Mouse (Mus musculus) neural tube, embryonic 12.5 days (tissue): ENCODE data around the gene Vmn1r52. TPM values are rescaled to one million over a fixed set of nuclear protein-coding genes. Genes with fewer than 3 reads are reported as not detected.
"Not testable (repeated sequence)": the region's sequence is repeated elsewhere in the genome, so short reads cannot be mapped to it uniquely, and the experiment has no call there.

Source experiments
- ATAC-seq: fragments of 200-750 bp; cut with Nextera tagmentation; 2 replicates; pipeline ENCODE4 v1.8.0; 2017; ENCODE audit warnings: low read depth, mild to moderate bottlenecking, moderate TSS enrichment, moderate library complexity; ENCODE audit not compliant: low FRiP score
- H3K27ac ChIP-seq: fragments of 300-500 bp; sonication (generic); 2 replicates; pipeline ENCODE4 v1.5.1; 2016
- H3K27me3 ChIP-seq: fragments of 300-500 bp; sonication (generic); replicated peaks from 2 replicates; pipeline ENCODE4 v1.6.1; 2016; ENCODE audit warnings: mild to moderate bottlenecking
- H3K36me3 ChIP-seq: fragments of 300-500 bp; sonication (generic); 2 replicates; pipeline ENCODE4 v1.6.1; 2016; ENCODE audit warnings: mild to moderate bottlenecking
- H3K4me1 ChIP-seq: fragments of 300-500 bp; sonication (generic); 2 replicates; pipeline ENCODE4 v1.6.1; 2016
- H3K4me2 ChIP-seq: fragments of 300-500 bp; sonication (generic); replicated peaks from 2 replicates; pipeline ENCODE4 v1.6.1; 2016; ENCODE audit warnings: mild to moderate bottlenecking
- H3K4me3 ChIP-seq: fragments of 300-500 bp; sonication (generic); 2 replicates; pipeline ENCODE4 v1.5.1; 2016
- H3K9ac ChIP-seq: fragments of 300-500 bp; sonication (generic); 2 replicates; pipeline ENCODE4 v1.6.1; 2016; ENCODE audit warnings: mild to moderate bottlenecking
- H3K9me3 ChIP-seq: fragments of 300-500 bp; sonication (generic); 2 replicates; pipeline ENCODE4 v1.6.1; 2016; ENCODE audit warnings: mild to moderate bottlenecking
- WGBS: fragments of 180-500 bp; shearing (Covaris S2); methylation state at CpG from one replicate; pipeline ENCODE4 v1.1.7; 2016; 5-methylcytosine and 5-hydroxymethylcytosine counted together
- polyA plus RNA-seq: library from polyadenylated mRNA; unstranded; fragments of >200 nt; fragmentation: Nextera tagmentation; extraction: Ambion mirVana; gene quantifications from 2 replicates; pipeline ENCODE4 v1.2.1, GENCODE M21; 2016

Vmn1r52 gene
- polyA plus RNA-seq: not detected in 2 replicates

DNA sequence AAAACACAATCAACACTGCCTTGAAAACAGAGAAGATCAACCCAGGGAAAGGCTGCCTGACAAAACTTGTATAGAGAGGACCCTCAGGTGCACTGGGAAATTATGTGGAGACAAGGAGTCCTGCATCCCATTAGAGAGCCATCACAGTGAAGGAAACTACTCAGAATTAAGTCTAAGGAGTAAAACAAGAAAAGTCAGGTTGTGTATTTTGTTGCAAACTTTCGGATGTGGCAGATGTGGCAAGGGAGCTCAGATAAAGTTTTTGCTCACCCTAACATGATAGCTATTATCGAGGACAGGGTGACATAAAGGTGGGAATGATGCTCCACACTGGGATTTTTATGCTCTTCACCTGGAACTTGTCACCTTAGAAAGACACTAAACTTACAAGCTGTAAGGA, at the start of gene Vmn1r52:
Gene Vmn1r52 (plus strand): TSS at position 301 of the 400 bp plus-strand sequence.
- 80% methylated on average over 2 of the region's 2 CpGs for WGBS
- no peak within 1 kb of the TSS for H3K4me2 ChIP-seq

DNA sequence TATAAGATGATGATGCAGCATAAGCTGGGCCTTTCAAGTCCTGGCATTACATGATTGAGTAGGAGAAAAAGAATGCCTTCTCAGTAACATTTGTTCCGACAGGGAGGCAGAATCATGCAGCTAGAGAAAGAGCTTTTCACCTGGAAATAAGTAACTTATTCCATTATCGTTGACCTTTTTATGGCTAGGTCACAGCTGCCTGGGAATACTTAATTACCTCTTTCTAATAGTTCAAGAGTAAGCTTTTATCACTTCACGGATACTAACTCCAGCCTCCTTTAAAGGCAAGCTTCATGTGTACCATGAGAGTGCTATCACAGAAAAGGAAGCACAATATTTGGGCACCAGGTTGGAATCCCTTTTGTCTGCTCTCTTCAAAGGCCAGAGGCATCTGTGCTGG, 14.5 kb upstream of the Vmn1r52 start:
- H3K27me3 ChIP-seq: no peaks in the 10 kb centered on the region
- no peak overlapping the region for H3K27ac ChIP-seq
- 66% methylated on average over 3 of the region's 3 CpGs for WGBS
- no peak for ATAC-seq
- no peaks in the 10 kb centered on the region for H3K36me3 ChIP-seq
- H3K9ac ChIP-seq: no peak overlapping the region
- no peaks in the 10 kb centered on the region for H3K4me1 ChIP-seq
- no peak overlapping the region for H3K4me3 ChIP-seq
- no peak overlapping the region for H3K4me2 ChIP-seq
- no peaks in the 10 kb centered on the region for H3K9me3 ChIP-seq

More for the DNA sequence above, at the start of gene Vmn1r52:
- H3K9ac ChIP-seq: no peak within 1 kb of the TSS
- no peak for ATAC-seq
- 0 out of 2 replicates have a peak, but pooled peaks cover 5% of the 10 kb centered on the region for H3K9me3 ChIP-seq
- H3K27me3 ChIP-seq: no peaks in the 10 kb centered on the region
- no peak within 1 kb of the TSS for H3K27ac ChIP-seq
- no peaks in the 10 kb centered on the region for H3K4me1 ChIP-seq
- no peak within 1 kb of the TSS for H3K4me3 ChIP-seq
- H3K36me3 ChIP-seq: no peaks in the 10 kb centered on the region

DNA sequence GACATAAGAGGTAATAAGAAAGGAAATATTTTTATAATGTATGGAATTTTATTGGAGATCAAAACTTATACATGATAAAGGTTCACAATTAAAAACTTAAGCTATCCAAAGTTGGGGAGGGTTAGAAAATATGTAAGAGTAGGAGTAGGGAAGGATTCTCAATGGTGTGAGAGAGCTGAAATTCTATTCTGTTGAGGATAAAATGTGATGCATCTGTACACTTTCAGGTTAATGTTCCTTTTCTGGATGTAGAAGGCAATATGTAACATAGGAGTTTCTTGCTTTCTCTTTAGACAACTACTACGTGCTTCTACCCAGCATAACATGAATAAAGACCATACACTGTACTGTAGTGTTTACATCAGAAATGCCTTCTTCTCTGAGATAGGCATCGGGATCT, 27.9 kb downstream of the Vmn1r52 start, which contains the start of gene V1ra8:
Gene V1ra8 (plus strand): TSS at position 301 of the 400 bp plus-strand sequence.
- not testable (repeated sequence) for ATAC-seq, H3K9ac ChIP-seq, H3K27ac ChIP-seq, H3K36me3 ChIP-seq, H3K9me3 ChIP-seq, H3K27me3 ChIP-seq, H3K4me1 ChIP-seq, H3K4me3 ChIP-seq, H3K4me2 ChIP-seq
- 90% methylated on average over 2 of the region's 2 CpGs for WGBS

DNA sequence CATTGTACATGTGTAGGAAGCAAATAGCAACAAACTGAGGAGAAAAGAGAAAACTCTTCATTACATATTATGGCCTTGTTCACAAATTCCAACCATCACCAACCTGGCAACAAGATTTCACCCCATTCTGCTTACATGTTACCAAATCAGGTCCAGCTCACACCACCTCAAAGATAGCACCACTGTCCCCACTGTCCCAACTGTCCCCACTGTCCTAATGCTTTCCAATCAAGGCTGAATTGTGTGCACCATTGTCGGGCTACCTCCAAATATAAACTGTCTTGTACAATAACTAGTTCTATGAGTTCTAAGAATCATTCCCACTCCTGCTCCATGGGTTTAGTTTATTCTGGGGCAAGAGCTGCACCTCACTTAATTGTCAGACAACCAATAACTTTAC, 49.7 kb downstream of the Vmn1r52 start, which contains the start of gene Vmn1r53:
Gene Vmn1r53 (minus strand): TSS at position 101 of the 400 bp plus-strand sequence.
- Histone ChIP-seq H3K4me2 (no peak within 1 kb of the TSS), H3K9ac (no peak within 1 kb of the TSS), H3K9me3 (peaks cover 17% of the 10 kb centered on the region), H3K27ac (no peak within 1 kb of the TSS), H3K36me3 (no peaks in the 10 kb centered on the region), H3K4me1 (no peaks in the 10 kb centered on the region), H3K27me3 (no peaks in the 10 kb centered on the region), H3K4me3 (no peak within 1 kb of the TSS)
- 85% methylated on average over 1 of the region's 1 CpGs for WGBS
- no peak for ATAC-seq

Other genes starting within 250 kb of the Vmn1r52 start
- not detected in 2 replicates for gene Vmn1r45, start 234.2 kb upstream of the Vmn1r52 start, polyA plus RNA-seq
- not detected in 2 replicates for gene Vmn1r46, start 205.5 kb upstream of the Vmn1r52 start, polyA plus RNA-seq
- gene Vmn1r47, start 158.7 kb upstream of the Vmn1r52 start, polyA plus RNA-seq: not detected in 2 replicates
- gene Vmn1r48, start 138.0 kb upstream of the Vmn1r52 start, polyA plus RNA-seq: not detected in 2 replicates
- gene Vmn1r49, start 96.3 kb upstream of the Vmn1r52 start, polyA plus RNA-seq: not detected in 2 replicates
- gene Vmn1r50, start 73.4 kb upstream of the Vmn1r52 start, polyA plus RNA-seq: not detected in 2 replicates
- gene Vmn1r51, start 52.2 kb upstream of the Vmn1r52 start, polyA plus RNA-seq: not detected in 2 replicates
- gene V1ra8, start 28.0 kb downstream of the Vmn1r52 start, polyA plus RNA-seq: not detected in 2 replicates
- gene Vmn1r53, start 49.6 kb downstream of the Vmn1r52 start, polyA plus RNA-seq: not detected in 2 replicates
- not detected in 2 replicates for gene Vmn1r54, start 71.5 kb downstream of the Vmn1r52 start, polyA plus RNA-seq
- not detected in 2 replicates for gene BC048671, start 126.4 kb downstream of the Vmn1r52 start, polyA plus RNA-seq
- gene Chst13, start 150.4 kb downstream of the Vmn1r52 start, polyA plus RNA-seq: not detected in 2 replicates
- gene Uroc1, start 158.5 kb downstream of the Vmn1r52 start, polyA plus RNA-seq: not detected in 2 replicates
- 13.0 and 13.3 TPM in 2 replicates for gene Zxdc, start 194.7 kb downstream of the Vmn1r52 start, polyA plus RNA-seq